Mouse (Mus musculus) hindbrain, embryonic 14.5 days (tissue): ENCODE data around the gene Srl. TPM values are rescaled to one million over a fixed set of nuclear protein-coding genes. Genes with fewer than 3 reads are reported as not detected.
"Not testable (repeated sequence)": the region's sequence is repeated elsewhere in the genome, so short reads cannot be mapped to it uniquely, and the experiment has no call there.

ENCODE experiments used
- ATAC-seq: fragments of 200-750 bp; cut with Nextera tagmentation; 2 replicates; pipeline ENCODE4 v1.8.0; 2017; ENCODE audit warnings: moderate number of reproducible peaks, mild to moderate bottlenecking, moderate TSS enrichment, moderate library complexity; ENCODE audit not compliant: low FRiP score
- DNase-seq: peaks from one replicate; pipeline ENCODE4 v3.0.0-alpha.2; 2015; ENCODE audit warnings: low spot score
- H3K27ac ChIP-seq: fragments of 300-500 bp; sonication (generic); 2 replicates; pipeline ENCODE4 v1.5.1; 2014; ENCODE audit warnings: mild to moderate bottlenecking, moderate library complexity
- H3K27me3 ChIP-seq: fragments of 300-500 bp; sonication (generic); 2 replicates; pipeline ENCODE4 v1.6.1; 2014; ENCODE audit warnings: mild to moderate bottlenecking, low read length, mixed read lengths; ENCODE audit not compliant: control insufficient read depth, insufficient read depth
- H3K36me3 ChIP-seq: fragments of 300-500 bp; sonication (generic); replicated peaks from 2 replicates; pipeline ENCODE4 v1.6.1; 2014; ENCODE audit not compliant: control insufficient read depth, insufficient read depth
- H3K4me1 ChIP-seq: fragments of 300-500 bp; sonication (generic); replicated peaks from 2 replicates; pipeline ENCODE4 v1.6.1; 2014; ENCODE audit warnings: antibody characterized with exemption, low read length, mixed read lengths; ENCODE audit not compliant: control insufficient read depth, insufficient read depth
- H3K4me2 ChIP-seq: fragments of 300-500 bp; sonication (generic); replicated peaks from 2 replicates; pipeline ENCODE4 v1.6.1; 2014; ENCODE audit warnings: mild to moderate bottlenecking, moderate library complexity
- H3K4me3 ChIP-seq: fragments of 300-500 bp; sonication (generic); replicated peaks from 2 replicates; pipeline ENCODE4 v1.5.1; 2014; ENCODE audit warnings: mild to moderate bottlenecking, low read length
- H3K9ac ChIP-seq: fragments of 300-500 bp; sonication (generic); 2 replicates; pipeline ENCODE4 v1.6.1; 2014
- H3K9me3 ChIP-seq: fragments of 300-500 bp; sonication (generic); 2 replicates; pipeline ENCODE4 v1.6.1; 2016; ENCODE audit warnings: low read length; ENCODE audit not compliant: control insufficient read depth
- WGBS: fragments of 180-500 bp; shearing (Covaris S2); extraction: QIAGEN DNeasy Blood & Tissue Kit; methylation state at CpG from one replicate; pipeline ENCODE4 v1.1.7; 2014; 5-methylcytosine and 5-hydroxymethylcytosine counted together
- polyA plus RNA-seq: library from polyadenylated mRNA; unstranded; fragments of >200 nt; fragmentation: Nextera tagmentation; extraction: Ambion mirVana; gene quantifications from 2 replicates; pipeline ENCODE4 v1.2.1, GENCODE M21; 2014

Srl gene
- polyA plus RNA-seq, 1 experiment from 2014 or later = 28.0 TPM

GRCm38 (mm10) chr16:4492777-4493563 is 48.6 kb downstream of the Srl start:
- Histone ChIP-seq H3K9ac (no peak overlapping the region), H3K4me3 (no peak overlapping the region), H3K4me1 (peaks cover 6% of the 10 kb centered on the region; the same call in 1 of the 2 replicates), H3K9me3 (no peaks in the 10 kb centered on the region), H3K27ac (no peak overlapping the region), H3K4me2 (no peak overlapping the region), H3K27me3 (no peaks in the 10 kb centered on the region), H3K36me3 (peaks cover 4% of the 10 kb centered on the region; the same call in 1 of the 2 replicates)
- WGBS = 50% methylated on average over 2 of the region's 2 CpGs
- peak; percentile 43 for DNase-seq
- ATAC-seq = no peak

- peaks cover 19% of the 10 kb centered on the region for H3K36me3 ChIP-seq
- H3K27me3 ChIP-seq = no peaks in the 10 kb centered on the region
- no peak overlapping the region for H3K27ac ChIP-seq
- H3K4me1 ChIP-seq = peaks cover 6% of the 10 kb centered on the region; the same call in 1 of the 2 replicates
- no peak overlapping the region for H3K4me2 ChIP-seq
- no peaks in the 10 kb centered on the region for H3K9me3 ChIP-seq
- ATAC-seq (peak; percentile 93), DNase-seq (peak; percentile 93)
- no peak overlapping the region for H3K4me3 ChIP-seq
- no peak overlapping the region for H3K9ac ChIP-seq
- 64% methylated on average over 11 of the region's 11 CpGs for WGBS
These were observed 52.4 kb downstream of the Srl start for GRCm38 (mm10) chr16:4489114-4489624.

- no peak overlapping the region for H3K4me2 ChIP-seq
- H3K9ac ChIP-seq = no peak overlapping the region
- H3K27ac ChIP-seq = no peak overlapping the region
- no peak overlapping the region for H3K4me3 ChIP-seq
- ATAC-seq = no peak
- H3K9me3 ChIP-seq = no peaks in the 10 kb centered on the region
- WGBS = 79% methylated on average over 5 of the region's 5 CpGs
- no peaks in the 10 kb centered on the region for H3K27me3 ChIP-seq
- peaks cover 11% of the 10 kb centered on the region for H3K36me3 ChIP-seq
- no peak for DNase-seq
- H3K4me1 ChIP-seq = no peaks in the 10 kb centered on the region
These were observed 60.9 kb downstream of the Srl start for GRCm38 (mm10) chr16:4480616-4481265.

- Histone ChIP-seq H3K4me3 (no peak overlapping the region), H3K36me3 (peaks cover 8% of the 10 kb centered on the region; the same call in 1 of the 2 replicates), H3K4me2 (no peak overlapping the region), H3K9me3 (no peaks in the 10 kb centered on the region), H3K4me1 (0 out of 2 replicates have a peak, but pooled peaks cover 4% of the 10 kb centered on the region), H3K27me3 (no peaks in the 10 kb centered on the region), H3K27ac (no peak overlapping the region), H3K9ac (no peak overlapping the region)
- no peak for DNase-seq
- ATAC-seq = no peak
- WGBS = 87% methylated on average over 10 of the region's 10 CpGs
These were observed 63.9 kb downstream of the Srl start for GRCm38 (mm10) chr16:4477591-4478215.

DNA sequence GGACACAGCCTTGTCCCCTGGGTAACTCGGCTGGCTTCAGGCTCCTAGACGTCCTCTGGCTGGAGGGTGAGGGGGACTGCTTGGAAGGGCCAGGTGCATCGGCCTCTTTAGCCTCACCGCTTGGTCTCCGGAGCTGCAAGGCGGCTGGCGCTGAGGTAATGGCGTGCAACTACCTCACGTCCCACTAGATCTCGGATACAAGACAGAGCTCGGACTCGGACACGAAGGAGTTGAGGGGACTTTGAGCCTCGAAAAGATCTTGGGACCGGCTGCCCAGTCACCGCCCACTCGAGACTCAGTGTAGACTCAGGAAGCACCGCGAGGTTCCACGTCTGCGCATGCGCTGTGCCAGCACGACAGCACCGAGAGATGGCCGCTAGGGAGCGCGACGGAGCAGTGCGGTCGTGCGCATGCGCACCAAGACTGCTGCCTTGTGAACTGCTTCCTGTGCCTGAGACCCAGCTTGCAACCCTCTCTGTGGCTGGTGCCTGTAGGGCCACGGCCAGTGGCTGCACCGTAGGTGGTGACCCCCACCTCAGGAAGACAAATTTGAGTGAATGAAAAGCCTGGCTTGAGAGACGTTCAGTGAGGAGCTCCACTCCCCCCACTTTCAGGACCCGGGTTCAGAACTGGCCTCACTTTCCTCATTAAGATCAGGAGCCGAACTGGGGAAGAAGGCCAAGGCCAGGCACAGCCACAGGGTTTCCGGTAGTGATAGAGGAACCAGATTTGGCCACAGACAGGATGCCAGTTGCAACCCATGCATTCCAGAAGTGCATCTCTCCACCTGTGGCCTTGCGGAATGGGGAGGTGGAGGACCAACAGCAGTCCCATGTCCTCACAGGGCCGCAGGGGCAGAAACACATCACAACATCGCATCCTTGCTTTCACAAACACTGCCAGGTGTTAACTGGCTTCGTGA is 66.5 kb downstream of the Srl start:
- peak; percentile 96 for DNase-seq
- Histone ChIP-seq H3K27ac (0 out of 2 replicates have a peak overlapping the region, but pooled peaks have one; percentile 9), H3K27me3 (no peaks in the 10 kb centered on the region), H3K4me1 (0 out of 2 replicates have a peak, but pooled peaks cover 4% of the 10 kb centered on the region), H3K4me3 (peak overlapping the region; percentile 42), H3K9ac (peak overlapping the region; percentile 70), H3K9me3 (no peaks in the 10 kb centered on the region), H3K36me3 (no peaks in the 10 kb centered on the region), H3K4me2 (peak overlapping the region; percentile 75)
- WGBS = 18% methylated on average over 42 of the region's 42 CpGs
- peak; percentile 91 for ATAC-seq

DNA sequence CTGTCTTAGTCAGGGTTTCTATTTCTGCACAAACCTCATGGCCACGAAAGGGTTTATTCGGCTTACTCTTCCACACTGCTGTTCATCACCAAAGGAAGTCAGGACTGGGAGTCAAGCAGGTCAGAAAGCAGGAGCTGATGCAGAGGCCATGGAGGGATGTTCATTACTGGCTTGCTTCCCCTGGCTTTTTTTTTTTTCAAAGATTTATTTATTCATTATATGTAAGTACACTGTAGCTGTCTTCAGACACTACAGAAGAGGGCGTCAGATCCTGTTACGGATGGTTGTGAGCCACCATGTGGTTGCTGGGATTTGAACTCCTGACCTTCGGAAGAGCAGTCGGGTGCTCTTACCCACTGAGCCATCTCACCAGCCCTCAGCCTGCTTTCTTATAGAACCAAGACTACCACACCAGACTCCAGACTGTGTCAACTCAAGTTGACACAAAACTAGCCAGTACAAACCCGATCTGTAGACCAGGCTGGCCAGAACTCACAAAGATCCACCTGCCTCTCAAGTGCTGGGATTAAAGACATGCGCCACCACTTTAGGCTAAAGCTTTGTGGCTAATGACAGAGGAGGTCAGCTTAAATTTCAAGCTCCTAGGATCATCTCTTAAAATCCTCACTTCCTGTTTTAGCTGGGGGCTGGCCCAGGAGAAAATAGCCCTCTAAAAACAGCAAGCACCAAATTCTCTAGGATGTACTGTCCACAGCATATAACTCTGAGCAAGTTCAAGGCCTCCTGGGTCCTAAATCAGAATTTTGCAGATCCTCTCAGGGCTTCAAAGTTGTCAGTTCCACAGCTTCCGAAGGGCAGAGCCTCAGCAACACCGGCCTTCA is 67.4 kb downstream of the Srl start:
- not testable (repeated sequence) for H3K4me1 ChIP-seq, H3K36me3 ChIP-seq, H3K9me3 ChIP-seq, ATAC-seq, DNase-seq, H3K27me3 ChIP-seq
- Histone ChIP-seq H3K9ac (peak overlapping the region; percentile 70), H3K4me3 (peak overlapping the region; percentile 42), H3K27ac (0 out of 2 replicates have a peak overlapping the region, but pooled peaks have one; percentile 9), H3K4me2 (peak overlapping the region; percentile 75)
- 73% methylated on average over 10 of the region's 10 CpGs for WGBS

DNA sequence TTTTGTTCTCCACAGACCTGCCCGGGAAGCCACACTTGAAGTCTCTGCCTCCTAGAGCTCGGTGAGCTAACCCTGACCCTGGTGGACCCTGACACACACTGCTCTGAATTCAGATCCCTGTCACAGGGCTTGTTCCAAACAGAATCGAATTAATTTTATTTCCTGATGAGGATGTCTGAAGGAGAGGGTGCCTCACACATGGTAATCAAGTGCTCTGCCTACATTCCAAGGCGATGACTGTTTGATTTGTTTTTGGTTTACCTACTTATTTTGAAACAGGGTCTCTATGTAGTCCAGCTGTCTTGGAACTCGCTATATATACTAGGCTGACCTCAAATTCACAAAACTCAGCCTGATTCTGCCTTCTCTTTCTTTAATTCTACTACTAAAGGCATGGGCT is 68.4 kb downstream of the Srl start:
- DNase-seq (no peak), ATAC-seq (no peak)
- Histone ChIP-seq H3K4me3 (no peak overlapping the region), H3K27me3 (no peaks in the 10 kb centered on the region), H3K9ac (no peak overlapping the region), H3K4me1 (0 out of 2 replicates have a peak, but pooled peaks cover 4% of the 10 kb centered on the region), H3K4me2 (no peak overlapping the region), H3K27ac (no peak overlapping the region), H3K9me3 (no peaks in the 10 kb centered on the region), H3K36me3 (no peaks in the 10 kb centered on the region)
- 60% methylated on average over 5 of the region's 5 CpGs for WGBS

- no peak overlapping the region for H3K4me3 ChIP-seq
- DNase-seq (no peak), ATAC-seq (no peak)
- H3K27me3 ChIP-seq = no peaks in the 10 kb centered on the region
- H3K9ac ChIP-seq = no peak overlapping the region
- 0 out of 2 replicates have a peak, but pooled peaks cover 4% of the 10 kb centered on the region for H3K4me1 ChIP-seq
- H3K36me3 ChIP-seq = no peaks in the 10 kb centered on the region
- no peak overlapping the region for H3K4me2 ChIP-seq
- WGBS = 64% methylated on average over 3 of the region's 3 CpGs
- no peak overlapping the region for H3K27ac ChIP-seq
- no peaks in the 10 kb centered on the region for H3K9me3 ChIP-seq
These were observed 68.9 kb downstream of the Srl start for GRCm38 (mm10) chr16:4472687-4473086.
